Mouse (Mus musculus) cerebellum, adult 18-20 months (tissue): ENCODE data around the gene Dhps.
A peak's percentile ranks its signal among the peaks of the same experiment; 100 is the strongest.
"Not testable (repeated sequence)": the region's sequence is repeated elsewhere in the genome, so short reads cannot be mapped to it uniquely, and the experiment has no call there.

Experiments
- DNase-seq, 2 experiments: peaks; one replicate each; pipeline ENCODE4 v3.0.0; 2021

Dhps gene

DNA sequence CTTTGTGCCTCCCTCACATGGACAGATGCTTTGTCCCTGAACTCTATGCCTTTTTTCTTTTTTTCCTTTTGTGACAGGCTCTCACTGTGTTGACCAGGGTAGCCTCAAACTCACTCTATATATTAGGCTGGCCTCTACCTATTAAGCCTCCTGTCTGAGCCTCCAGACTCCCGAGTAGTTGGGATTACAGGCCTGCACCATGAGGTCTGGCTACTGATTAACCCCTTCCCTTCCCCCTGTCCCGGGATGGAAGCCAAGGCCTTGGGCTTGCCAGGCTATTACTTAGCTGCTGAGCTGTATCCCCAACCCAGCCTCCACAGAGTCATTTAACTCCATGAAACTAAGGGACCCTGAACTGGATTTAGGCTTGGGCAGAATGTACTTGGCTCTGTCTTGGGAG lies 6.3 kb upstream of the Dhps start:
- no peak for DNase-seq

DNA sequence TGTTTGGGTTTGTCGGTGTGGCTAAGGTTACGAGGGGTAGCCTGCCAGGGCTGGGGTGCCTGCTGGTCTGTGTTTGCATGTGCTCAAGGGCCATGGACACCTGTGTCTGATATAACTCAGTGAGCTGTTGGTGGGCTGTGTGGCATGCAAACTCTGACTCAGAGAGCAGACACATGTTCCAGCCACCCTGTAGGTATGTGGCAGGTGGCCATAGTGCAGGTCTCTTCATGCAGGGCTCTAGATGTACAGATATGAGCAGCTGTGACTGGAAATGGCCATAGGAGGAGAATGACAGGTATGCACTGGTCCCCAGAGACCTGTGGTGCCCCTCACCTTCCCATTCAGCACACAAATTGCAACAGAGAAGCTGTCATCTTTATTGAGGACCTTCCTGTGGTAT lies 4.4 kb upstream of the Dhps start:
- DNase-seq = no peak

DNA sequence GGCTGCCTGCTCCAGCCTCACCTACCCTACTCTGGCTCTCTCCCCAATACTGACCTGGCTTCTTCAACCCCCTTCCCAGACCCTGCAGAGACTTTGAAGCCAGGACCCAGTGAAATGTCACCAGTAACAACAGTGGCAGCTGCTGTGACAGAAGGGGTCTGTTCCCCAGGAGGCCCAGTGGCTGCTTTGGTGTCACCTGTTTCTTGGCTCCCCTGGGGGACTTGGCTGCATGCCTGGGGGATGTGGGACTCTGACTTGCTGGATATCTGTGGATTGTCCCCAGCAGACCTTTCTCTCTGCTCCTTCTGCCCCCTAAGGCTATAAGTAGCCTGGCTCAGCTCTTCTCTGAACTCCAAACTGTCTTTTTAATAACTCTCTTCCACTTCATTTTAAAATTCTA lies 3.6 kb upstream of the Dhps start, which contains the start of gene Gm5741:
TSS of gene Gm5741 (minus strand) at position 1 of the 400 bp plus-strand sequence.
- DNase-seq = no peak

DNA sequence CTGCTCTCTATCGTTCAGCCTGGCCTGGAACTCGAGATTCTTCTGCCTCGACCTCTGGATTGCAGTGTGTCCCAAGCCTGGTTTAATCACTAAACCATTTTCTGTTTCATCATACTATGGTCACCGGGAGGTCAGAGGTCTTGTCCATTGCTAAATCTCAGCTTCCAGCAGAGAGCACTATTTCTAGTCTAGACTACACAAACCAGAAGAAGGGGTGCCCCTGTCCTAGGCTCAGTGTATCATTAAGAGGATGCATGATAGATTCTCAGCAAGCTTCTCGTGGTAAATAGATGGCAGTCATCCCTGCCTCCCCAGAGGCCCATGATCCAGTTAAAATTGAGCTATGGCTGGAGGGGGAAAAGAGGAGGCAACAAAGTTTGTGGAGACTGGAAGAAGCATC lies 516 bp upstream of the Dhps start:
- no peak for DNase-seq

DNA sequence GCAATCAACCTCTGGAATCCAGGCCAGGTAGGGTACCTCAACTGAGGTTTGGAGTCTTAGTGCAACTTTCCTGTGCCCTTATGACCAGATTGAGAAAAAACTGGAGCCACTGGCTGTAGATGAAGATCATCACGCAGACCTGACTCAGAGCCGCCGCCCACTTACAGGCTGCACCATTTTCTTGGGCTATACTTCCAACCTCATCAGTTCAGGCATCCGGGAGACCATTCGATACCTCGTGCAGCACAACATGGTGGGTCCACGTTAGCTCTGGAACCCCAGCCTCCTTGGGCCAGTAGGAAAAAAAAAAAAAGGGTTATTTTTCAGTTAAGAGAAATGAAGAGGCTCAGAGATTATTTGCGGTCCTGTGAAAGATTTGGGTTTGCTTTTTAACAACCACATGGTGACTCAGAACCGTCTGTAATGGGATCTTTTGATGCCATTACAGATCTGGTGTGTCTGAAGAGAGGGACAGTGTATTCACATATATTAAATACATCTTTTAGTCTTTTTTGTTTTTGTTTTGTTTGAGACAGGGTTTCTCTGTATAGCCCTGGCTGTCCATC lies 890 bp downstream of the Dhps start:
- no peak for DNase-seq

DNA sequence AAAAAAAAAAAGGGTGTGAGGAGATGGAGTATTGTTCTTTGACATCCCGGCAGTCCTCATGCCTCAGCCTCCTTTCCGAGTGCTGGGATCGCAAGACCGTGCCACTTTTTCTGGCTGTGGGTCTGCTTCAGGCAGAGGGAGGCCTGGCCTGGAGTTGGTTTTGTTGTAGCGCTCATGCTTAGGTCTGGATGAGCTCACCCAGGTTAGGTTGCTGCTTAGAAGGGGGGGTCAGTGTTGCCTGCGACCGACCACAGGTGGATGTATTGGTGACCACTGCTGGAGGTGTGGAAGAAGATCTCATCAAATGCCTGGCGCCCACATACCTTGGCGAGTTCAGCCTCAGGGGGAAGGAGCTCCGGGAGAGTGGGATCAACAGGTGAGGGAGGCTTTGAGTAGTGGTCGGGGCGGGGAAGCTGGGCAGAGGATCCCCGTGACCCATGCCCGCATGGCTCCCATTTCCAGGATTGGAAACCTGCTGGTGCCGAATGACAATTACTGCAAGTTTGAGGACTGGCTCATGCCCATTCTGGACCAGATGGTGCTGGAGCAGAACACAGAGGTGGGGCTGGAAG lies 1.6 kb downstream of the Dhps start:
- DNase-seq = no peak

DNA sequence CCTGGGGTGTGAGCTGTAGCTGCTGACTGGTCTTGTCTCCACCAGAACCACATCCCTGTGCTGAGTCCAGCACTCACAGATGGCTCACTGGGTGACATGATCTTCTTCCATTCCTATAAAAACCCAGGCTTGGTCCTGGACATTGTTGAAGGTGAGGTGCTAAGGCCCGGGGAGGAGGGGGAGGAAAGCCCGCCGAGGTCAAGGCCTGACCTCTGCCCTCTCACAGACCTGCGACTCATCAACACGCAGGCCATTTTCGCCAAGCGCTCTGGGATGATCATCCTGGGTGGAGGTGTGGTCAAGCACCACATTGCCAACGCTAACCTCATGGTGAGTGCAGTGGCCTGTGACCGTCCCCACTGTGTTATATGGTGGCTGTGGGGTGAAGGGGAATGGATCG lies 2.6 kb downstream of the Dhps start:
- no peak for DNase-seq

DNA sequence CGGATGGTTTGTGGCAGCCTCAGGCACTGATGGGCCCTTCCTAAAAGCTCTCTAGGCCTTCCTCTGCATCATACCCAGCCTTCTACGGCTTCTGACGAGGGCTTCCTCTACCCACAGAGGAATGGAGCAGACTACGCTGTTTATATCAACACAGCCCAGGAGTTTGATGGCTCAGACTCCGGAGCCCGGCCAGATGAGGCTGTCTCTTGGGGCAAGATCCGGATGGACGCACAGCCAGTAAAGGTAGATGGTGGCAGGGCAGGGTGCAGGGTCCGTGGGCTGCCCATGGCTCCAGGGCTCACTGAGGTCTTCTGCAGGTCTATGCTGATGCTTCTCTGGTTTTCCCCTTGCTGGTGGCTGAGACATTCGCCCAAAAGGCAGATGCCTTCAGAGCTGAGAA lies 3.1 kb downstream of the Dhps start:
- DNase-seq = no peak

DNA sequence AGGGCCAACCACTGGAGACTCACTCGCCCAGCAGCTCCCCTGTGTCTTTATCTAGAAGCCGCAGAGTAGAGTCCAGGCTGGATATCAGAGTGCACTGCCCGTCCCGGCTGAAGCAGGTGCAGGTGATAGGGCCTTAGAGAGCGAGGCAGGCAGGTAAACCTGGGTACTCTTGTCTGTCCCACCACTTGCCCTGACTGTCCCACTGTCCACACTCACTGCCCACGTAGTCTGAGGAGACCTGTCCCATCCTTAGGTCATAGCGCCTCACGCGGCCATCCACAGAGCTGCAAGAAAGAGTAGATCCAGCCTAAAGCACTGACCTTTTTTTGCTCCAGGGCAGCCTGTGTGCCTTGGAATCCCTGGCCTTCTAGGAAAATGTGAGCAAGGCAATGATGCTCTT lies 4.4 kb downstream of the Dhps start:
- DNase-seq = peak; percentile 56 to 58

DNA sequence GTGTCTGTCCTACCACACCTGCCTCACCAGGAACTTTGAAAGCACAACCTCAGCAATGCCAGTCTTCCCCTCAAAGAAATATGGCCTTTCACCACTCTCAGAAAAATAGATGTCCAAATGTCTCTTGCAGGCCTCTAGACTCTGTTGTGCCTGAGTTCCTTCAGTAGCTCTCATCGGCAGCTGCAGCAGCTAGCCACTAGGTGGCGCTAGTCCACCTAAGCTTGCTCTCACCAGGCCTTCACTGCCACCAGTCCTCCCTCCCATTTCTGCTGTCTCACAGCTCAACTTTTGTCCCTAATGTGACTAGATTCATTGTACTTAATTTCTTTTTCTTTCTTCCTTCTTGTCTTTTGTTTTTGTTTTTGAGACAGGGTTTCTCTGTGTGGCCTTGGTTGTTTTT lies 5.4 kb downstream of the Dhps start:
- DNase-seq = peak; percentile 80 to 85

DNA sequence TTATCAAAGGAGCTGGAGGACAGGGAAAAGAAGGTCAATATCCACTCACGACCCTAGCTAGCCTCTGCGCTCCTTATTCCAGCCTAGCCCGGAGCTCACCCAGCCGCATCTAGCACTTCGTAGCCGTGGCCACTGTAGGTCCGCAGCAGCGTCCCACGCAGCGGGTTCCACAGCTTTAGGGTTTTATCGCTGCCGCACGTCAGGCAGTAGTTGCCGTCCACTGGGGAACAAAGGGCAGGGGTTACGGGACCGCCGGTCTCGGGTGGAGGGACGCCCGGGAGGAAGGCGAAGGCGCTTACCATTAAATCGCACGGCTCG lies 8.6 kb downstream of the Dhps start:
- DNase-seq = no peak

DNA sequence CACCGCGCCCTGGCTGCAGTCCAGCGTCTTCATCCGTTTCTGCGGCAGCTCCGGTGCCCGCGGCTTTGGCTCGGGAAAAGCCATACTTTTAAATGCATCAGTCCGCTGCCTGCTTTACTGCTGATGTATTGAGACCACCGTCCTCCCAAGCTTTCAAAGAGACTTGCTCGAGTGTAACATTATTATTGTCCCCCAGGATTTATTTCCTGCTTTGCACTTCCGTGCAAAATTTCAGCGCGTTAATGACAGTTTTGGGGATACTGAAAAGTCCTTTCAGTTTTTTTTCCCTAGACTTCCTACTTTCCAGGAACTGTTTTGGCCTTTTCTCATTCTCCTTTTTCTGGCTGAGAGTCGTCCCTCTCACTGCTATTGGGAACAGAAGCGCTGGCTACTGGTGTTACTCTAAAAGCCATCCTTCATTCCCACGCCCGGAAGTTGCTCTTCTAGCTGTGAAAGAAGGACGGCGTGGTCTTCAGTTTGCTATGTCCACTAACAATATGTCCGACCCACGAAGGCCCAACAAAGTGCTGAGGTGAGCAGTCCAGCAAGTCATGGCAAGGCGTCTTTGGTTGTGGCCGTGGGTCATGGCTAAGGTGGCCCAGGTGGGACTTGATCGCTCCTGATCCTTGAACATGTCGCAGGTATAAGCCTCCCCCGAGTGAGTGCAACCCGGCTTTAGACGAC lies 9.1 kb downstream of the Dhps start, which contains the start of gene Wdr83os:
TSS of gene Wdr83os (plus strand) at position 209 of the 684 bp plus-strand sequence.
- peak; percentile 55 to 69 for DNase-seq

DNA sequence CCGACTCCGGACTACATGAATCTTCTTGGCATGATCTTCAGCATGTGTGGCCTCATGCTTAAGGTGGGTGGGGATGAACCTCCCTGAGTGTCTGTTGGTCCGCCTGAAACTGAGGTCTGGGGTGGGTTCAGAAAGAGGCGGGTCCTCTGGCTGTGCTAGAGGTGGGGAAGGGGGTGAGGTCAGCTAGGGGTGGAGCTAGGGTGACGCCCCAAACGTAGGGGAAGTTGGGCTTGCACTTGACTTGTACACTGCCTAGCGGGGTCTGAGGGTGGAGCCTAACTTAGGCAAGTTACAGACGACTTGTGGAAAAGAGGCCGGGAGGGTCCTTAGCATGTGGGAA lies 9.6 kb downstream of the Dhps start, which contains the start of gene Wdr83:
TSS of gene Wdr83 (minus strand) at position 91 of the 340 bp plus-strand sequence.
- no peak for DNase-seq

DNA sequence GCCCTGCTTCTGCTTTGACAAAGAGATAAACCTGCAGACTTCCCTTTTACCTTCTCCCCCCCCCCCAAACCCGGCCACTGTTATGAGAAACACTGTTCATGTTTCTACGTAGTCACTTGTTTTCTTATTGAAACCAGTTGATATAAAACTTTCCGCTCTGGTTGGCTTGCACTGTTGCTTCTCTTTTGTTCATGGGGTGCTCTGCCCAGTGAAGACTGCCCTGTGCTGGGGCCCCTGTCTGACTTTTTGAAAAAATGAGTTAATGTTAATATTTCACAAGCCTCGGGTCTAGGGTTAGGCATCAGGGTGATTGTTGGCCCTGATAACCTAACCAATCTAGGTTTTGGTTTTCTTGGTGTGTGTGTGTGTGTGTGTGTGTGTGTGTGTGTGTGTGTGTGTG lies 10.6 kb downstream of the Dhps start:
- DNase-seq = not testable (repeated sequence)

DNA sequence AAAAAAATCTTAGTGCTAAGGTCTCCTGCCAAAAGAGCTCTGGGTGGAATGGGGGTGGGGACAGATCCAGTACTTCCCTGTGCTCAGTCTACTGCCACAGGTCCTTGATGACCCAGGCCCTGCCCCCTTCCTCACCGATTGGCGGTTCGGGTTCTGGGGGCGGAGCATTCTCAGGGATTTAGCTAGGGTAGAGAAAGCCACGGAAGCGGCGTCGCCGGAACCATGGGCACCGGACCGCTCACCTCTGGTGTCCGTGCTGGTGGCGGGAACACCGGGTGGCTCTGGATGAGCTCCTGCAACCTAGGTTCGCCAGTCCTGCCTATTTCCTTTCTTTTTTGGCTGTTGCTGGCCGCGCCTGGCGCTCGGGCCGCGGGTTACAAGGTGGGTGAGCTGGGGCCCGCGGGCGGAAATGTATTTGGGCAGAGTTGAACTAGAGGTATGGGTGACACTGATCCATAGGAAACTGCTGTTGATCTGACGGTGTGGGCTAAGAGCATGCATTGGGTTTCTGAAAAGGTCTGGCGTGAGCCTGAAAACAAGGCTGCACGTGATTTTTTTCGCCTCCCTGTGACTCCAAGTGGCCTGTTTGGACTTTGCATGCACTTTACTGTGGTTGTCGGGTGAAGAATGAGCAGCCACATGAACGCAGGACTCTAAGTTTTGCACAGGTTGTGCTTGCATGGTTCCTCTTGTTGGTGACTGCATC lies 11.7 kb downstream of the Dhps start, which contains the start of gene Man2b1:
TSS of gene Man2b1 (plus strand) at position 163 of the 706 bp plus-strand sequence.
- DNase-seq = peak; percentile 84 to 94

DNA sequence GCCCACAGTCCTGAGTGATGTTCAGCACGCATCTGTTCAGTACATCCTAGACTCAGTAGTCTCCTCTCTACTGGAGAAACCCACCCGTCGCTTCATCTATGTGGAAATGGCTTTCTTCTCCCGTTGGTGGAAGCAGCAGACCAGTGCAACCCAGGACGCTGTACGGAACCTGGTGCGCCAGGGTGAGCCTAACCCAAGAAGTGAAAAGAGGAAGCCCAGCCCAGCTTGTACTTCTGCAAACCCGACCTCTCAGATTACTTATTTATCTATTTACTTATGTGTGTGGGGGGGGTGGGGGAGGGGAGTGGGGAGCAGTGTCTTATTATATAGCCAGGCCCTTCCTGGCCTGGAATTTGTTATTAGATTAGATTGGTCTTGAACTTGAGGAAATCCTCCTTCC lies 13.1 kb downstream of the Dhps start:
- DNase-seq = no peak

DNA sequence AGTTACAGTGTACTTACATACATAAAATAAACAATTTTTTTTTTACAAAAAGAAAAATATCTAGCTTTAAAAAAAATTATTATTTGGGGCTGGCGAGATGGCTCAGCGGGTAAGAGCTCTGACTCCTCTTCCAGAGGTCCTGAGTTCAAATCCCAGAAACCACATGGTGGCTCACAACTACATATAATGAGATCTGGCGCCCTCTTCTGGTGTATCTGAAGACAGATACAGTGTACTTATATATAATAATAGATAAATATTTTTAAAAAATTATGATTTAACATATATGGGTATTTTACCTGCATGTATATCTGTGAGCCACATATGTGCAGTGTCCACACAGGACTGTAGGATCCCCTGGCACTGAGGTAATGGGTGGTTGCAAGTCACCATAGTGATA lies 14.7 kb downstream of the Dhps start:
- DNase-seq = no peak

DNA sequence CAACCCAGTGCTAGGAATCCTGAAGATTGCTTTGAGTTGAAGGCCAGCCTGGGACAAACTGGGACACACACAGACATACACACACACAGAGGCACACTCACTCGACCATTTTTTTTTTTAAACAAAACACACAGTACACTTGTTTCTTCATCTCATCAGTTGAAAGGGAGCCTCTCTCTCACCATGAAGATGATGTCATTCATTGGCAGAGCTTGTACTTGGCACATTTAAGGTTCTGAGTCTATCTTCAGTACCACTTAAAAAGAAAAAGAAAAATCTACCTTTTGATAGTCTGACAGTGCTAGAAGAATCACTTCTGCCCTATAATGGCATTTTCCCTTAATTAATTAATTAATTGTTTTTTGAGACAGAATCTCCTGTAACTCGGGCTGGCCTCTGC lies 17.2 kb downstream of the Dhps start:
- no peak for DNase-seq

DNA sequence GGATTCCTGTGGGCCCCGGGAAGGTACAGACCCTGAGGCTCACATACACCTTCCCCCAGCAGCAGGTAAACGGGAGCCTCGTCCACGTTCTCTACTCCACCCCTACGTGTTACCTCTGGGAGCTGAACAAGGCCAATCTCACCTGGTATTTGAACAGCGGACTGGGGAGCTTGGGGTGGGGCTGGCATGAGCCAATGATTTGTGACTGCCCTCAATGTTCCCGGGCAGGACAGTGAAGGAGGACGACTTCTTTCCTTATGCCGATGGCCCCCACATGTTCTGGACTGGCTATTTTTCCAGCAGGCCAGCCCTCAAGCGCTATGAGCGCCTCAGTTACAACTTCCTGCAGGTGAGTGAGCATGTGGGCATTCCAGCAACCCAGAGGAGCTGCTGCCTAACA lies 19.3 kb downstream of the Dhps start:
- DNase-seq = no peak

DNA sequence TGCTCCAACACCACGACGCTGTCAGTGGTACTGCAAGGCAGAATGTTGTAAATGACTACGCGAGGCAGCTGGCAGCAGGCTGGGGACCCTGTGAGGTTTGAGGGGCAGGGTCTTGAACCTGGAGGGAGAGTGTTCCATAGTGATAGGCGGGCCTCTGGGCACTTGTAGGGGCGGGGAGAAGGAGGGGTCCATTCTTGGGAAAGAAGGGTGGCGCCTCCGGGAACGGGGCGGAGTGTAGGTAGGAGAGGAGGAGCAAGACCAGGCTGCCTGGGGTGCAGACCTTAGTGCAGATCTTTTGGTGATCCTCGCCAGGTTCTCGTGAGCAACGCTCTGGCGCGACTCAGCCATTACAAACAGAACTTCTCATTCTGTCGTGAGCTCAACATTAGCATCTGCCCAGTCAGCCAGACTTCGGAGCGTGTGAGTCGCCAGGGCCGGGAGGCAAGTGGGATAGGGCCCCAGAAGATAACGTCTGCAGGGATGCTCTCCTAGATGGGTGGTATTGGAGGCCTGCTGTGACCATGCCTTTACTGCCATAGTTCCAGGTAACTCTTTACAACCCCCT lies 20.1 kb downstream of the Dhps start:
- DNase-seq = no peak

DNA sequence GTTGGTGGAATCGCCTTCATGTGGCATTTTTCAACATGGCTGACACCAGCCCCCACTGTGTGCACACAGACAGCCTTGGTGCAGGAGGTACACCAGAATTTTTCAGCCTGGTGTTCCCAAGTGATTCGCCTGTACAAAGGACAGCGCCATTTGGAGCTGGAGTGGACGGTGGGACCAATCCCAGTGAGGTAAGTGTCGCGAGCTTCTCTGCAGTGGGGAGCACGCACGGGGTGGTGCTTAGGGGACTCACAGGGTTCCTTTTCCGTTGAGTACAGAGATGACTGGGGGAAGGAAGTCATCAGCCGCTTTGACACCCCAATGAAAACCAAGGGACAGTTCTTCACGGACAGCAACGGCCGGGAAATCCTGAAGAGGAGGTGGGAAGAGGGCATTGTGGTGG lies 23.5 kb downstream of the Dhps start:
- DNase-seq = no peak

DNA sequence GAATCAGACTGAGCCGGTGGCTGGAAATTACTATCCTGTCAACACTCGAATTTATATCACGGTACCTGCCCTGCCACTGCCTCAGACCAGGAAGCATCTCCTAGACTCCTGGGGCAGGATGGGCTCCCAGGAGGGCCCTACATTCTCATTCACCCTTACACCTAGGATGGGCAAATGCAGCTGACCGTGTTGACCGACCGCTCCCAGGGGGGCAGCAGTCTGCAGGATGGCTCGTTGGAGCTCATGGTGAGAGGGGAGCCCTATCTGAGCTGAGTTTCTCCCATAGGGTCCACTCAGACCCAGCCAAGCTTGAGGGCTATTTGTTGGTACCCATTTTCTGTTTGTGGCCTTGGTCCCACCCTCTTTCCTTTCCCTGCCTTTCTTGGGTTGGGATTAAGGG lies 24.0 kb downstream of the Dhps start:
- no peak for DNase-seq

DNA sequence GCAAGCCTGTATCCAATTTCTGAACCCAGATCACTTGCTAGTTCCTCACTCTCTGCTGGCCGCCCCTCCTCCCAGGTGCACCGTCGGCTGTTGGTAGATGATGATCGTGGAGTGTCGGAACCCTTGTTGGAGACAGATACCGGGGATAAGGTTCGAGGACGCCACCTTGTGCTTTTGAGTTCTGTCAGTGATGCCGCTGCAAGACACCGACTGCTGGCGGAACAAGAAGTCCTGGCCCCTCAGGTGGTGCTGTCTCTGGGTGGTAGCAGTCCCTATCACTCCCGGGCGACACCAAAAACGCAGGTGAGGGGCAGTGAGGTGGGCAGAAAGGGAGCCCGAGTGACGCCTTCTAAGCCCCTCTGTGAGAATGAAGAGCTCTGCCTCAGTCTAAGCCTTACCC lies 24.6 kb downstream of the Dhps start:
- no peak for DNase-seq

DNA sequence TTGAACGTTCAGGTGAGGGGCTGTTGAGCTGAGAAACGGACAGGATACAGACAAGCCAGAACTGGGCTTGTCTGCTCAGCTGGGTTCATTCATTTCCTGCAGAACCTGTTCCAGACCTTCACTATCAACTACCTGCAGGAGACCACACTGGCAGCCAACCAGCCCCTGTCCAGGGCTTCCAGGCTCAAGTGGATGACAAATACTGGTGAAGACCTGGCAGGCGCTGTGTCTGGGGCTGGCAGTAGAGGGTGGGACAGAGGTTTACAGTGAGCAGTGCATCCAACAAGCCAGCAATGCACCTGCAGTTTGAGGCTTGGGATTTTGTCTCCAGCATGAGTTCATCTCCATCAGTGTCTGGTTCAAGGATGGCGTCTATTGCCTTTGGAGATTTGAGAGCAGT lies 25.3 kb downstream of the Dhps start:
- no peak for DNase-seq
